Mouse (Mus musculus) heart, postnatal 14 days (tissue): ENCODE results near the gene Il9r. TPM values are rescaled to one million over a fixed set of nuclear protein-coding genes. Genes with fewer than 3 reads are reported as not detected.

Source experiments
- DNase-seq, 2 experiments: peaks; one replicate each; pipeline ENCODE4 v3.0.0; 2021 to 2022
- intact Hi-C: fragments of 180-260 bp; cut with DNase I; formaldehyde crosslinking; loops from one replicate; pipeline ENCODE4 v1.15.1; 2025
- total RNA-seq, 2 experiments: library from RNA; stranded (reverse); gene quantifications; 2 replicates each; pipeline ENCODE4 v1.2.3; 2021

The Il9r gene
- total RNA-seq, 2 experiments from 2014 or later: 0.61 TPM; not detected in 1

DNA sequence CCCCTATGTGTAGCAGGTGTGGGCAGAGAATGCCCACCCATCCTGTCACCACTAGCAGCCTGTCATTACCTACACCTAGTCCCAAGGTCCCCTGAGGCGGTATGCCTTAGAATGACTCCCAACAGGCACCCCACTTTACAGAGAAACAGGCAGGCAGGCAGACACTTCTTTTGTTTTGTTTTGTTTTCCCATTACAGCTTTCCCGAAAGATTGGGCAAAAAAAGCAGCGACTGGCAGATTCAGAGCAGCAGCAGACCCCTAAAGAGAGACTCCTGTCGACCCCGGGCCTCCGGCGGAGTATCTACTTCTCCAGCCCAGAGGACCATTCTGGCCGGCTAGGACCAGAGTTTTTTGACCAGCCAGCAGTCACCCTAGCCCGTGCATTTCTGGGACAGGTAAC is 27.5 kb upstream of the Il9r start:
- no peak for DNase-seq
- intact Hi-C loops: no loop called here

DNA sequence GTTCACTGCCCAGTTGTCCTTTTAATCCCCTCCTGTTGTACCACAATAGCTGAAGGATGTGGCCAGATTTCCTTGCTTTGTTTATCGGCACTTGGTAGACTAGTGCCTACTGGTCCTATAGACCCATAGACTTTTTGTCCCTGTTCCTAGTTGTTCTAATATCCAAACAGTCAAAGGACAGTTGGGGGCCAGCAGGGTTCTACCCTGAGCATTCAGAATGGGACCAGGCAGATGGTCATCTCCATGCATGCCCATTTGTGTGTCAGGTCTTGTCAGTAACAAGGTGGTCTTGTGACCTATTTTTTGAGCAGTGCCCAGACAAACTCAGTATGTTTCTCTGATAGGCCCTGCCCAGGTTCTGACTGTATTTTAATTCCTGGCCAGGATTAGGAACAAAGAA is 27.0 kb upstream of the Il9r start:
- no peak for DNase-seq

DNA sequence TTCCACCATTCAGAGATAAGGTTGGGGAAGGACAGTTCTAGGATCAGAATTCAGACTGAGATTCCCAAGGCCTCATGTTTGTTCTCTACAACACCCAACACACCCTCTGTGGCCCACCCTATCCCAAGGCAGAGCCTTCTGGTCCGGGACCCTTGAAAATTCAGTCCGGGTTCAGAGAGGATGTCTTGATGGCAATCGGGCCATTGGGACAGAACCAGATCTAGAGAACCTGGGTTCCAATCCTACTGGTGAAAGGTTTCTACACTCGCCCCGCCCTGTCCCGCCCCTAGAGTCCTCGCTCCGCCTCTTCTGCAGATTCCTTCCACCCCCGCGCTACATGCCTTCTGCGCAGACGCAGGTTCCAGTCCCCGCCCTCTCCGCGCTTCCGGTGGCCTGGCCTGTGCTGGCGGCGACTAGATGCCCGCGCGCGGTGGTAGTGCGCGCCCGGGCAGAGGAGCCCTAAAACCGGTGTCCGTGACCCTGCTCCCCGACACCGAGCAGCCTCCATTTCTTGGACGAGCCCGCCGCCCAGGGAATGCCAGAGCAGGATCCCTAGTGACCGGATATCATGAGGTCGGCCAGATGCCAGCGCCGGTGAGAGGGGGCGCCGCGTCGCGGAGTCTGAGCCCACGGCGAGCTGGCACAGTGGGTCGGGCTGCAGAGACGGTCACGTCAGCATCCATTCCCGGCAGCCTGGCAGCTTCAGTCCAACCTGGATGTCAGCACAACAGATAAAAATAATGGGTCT is 26.2 kb upstream of the Il9r start, which contains the start of gene Mpg:
TSS of gene Mpg (plus strand) at position 382 of the 748 bp plus-strand sequence.
- intact Hi-C loops: no loop called here
- peak; percentile 90 to 92 for DNase-seq

More for the DNA sequence above, 27.0 kb upstream of the Il9r start:
- intact Hi-C loops: no loop called here

DNA sequence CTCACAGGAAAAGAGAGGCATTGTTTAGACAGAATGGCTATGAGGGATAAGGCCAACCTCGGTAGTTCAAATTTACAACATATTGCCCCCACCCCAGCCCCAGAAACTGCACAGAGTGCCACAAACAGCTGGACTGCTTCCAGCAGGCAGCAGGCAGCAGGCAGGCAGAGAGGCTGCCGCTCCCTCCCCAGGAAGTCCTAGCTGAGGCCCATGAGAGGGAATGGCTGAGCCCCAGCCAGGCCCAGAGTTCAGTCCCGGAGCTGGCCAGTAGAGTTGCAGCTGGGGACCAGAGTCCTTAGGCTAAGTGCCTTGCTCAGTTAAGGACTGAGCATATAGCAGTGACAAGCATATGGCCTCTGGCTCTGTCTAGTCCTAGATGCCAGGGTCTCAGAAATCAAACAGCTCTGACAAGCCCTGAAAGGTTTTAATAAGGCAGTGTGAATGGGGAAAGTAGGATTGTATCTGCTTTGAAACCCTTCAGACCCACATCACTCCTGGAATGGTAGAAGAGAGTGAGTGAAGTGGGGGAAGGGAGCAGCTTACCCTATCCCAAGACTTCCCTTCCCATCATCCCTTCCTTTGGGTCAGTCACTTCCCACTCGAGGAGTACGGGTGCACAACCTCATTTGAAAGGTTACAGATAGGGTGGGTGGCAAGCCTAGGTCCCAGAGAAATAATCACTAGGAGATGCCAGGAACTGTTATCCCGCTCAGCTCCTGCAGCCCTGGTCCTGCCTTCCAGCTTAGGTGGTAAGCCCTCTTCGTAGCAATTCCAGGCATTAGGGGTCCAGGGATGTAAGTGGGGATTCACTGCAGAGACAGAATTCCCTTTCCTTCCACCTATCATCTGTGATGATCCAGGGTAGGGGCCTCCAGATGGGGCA is 25.4 kb upstream of the Il9r start:
- intact Hi-C loops: no loop called here
- DNase-seq: peak; percentile 52 to 61

DNA sequence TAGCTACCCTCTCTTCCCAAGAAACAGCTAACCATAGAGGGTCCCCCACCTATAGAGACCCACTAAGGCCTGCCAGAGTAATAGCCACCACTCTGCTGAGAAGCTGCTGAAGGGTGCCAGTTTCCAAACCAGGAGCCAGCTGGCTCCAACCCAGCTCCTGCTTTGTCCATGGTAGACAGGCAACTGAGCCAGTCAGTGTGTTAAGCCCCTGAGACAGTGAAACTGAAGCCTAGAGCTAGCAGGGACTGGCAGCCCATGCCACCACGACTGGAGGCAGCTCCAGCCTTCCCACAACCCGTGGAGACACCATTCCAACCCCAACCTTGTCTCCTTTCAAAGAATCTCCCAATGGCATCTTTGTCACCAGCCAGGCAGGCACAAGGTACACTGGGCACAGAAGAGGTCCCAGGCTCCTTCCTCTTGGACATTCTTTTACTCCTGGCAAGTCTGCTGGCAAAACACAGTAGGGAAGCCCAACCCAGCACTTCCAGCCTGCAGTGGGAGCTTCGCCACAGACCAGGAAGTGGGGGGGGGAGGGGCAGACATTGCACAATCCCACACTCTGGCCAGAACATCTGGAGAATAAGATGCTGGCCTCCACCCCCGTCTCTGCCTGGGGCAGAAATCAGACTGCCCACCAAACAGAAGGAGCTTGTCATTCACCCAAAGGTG is 24.5 kb upstream of the Il9r start:
- peak; percentile 87 to 91 for DNase-seq
- intact Hi-C loops: no loop called here

DNA sequence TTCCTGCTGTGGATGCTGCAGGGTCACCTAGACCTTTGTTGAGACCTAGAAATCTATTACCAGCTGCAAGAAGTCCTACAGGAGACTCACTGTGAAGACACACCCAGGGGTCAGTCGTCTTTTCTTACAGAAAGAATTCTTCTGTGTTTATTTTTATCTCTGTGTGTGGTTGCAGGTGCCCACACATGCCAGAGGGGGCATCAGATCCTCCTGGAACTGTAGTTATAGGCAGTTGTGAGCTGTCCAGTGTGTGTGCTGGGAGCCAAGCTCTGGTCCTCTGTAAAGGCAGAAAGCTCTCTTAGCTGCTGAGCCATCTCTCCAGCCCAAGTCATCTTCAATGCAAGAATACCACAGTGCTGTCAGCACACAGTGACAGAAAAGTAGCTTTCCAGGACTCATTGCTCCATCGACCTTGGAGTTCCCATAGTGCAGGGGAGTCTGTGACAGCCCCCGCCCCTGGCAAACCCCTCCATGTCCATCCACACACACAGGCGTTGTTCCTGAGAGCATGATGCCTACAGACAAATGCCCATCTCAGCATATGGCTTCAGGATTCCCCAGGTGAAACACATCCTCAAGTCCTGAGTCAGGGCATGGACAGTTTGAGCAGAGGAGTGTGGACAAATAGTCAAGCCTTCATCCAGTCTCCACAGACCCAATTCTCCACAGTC is 23.4 kb upstream of the Il9r start:
- DNase-seq: no peak
- intact Hi-C loops: no loop called here

DNA sequence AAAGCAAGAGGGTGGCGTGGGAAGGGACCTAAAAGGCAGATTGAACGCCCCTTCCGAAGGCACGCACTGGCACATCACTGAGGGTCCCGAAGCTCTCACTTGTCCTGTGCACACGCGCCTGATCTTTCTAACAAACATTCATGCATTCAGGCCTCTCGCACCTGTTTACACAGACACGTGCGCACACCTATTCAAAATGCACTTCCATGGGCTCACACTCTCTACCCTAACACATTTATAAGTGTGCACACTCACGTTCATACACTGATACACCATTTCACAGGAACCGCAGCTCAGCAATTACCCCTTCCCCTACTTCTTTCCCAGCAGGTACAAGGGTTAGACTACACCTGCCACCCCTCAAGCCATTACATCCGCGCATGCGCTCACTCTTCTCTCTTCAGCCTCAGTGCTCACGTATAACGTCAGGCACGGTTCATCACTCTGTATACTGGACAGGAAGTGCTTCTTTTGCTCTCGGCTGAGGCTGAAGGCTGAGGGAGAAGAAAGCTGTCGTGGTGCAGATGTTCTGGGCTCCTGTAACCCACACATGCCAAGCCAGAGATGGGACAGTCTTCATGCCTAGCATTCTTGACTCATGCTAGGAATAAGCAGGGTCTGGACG is 22.6 kb upstream of the Il9r start:
- DNase-seq: peak; percentile 32 to 39
- intact Hi-C loops: no loop called here

DNA sequence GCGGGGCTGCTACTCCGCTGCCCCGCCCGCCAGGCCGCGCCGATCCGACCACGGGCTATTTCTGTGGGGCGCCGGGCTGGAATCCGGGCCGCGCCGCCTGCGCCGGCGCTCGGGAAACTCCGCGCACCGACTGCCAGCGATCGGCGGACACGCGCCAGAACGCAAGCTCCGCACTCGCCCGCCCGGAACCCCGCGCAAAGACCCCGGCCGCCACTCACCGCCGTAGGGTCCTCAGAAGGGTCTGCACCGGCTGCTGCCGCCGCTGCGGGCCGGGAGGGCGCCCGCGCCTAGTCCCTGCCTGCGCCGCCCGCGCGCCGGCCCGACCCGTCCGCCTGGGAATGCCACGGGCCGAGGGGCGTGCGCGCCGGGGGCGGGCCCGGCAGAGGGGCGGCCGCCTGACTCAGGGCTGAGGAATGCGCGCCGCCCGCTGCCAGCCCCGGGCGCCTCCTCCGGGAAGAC is 21.9 kb upstream of the Il9r start, which contains the start of gene Rhbdf1:
TSS of gene Rhbdf1 (minus strand) at position 350 of the 459 bp plus-strand sequence.
- intact Hi-C loops: no loop called here

DNA sequence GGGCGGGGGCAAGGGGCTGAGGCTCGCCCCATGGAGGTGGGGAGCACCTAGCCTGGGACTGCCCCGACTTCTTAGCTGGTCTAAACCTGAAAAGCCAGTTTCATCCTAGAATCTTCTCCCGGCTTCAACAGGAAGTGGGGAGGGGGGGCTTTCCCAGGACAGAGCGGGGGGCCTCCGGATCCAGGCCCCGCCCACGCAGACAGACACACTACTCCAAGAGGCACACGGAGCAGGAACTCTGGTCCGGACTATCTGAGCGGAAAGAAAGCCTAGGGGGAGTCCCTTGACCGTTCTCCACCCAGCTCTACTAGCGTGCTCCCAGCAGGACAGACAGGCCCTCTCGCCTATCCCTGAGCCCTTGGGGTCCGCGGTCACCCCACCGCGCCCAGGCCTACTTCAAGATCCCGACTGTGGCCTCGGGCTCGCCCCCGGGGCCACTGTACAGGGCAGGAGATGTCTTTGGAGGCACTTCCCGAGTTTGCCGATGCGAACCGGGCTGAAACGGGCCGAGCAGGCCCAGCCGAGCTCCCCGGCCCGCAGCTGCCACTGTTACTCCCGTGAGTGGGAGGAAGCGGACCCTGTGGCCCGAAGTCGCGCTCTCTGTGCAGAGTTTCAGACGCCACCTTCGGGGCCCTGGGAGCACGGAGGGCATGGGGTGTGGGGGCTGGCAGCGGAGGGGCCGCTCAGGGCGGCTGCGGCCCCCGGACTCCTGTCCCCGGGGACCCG is 21.3 kb upstream of the Il9r start:
- intact Hi-C loops: no loop called here

More for the DNA sequence above, 21.9 kb upstream of the Il9r start, which contains the start of gene Rhbdf1:
- peak; percentile 80 to 84 for DNase-seq

DNA sequence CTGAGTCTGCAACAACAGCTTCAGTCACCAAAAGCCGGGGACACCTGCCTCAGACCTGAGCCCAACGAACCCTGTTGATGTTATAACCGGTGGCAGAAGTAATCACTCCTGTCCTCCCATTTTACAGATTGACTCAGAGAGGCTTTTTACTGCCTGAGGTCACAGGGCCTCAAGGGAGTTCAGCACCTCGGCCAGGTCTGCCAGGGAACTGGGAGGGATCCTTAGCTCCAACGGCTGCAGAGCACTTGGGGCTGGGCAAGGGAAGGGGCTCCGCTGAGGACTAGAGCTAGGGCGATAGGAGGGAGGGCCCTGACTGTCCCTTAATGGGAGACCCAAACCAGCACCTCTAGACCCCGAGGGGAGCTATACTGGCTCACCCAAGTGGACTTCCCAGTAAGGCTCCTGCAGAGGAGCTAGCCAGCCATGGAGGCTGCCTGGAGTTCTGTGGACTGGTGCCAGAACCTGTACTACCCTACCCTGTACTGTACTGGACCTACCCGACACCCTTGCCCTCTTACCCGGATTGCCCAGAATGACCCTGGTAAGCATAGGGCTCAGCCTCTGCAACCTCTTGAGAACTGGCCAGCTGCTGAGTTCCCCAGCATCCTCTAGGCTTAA is 20.6 kb upstream of the Il9r start:
- no peak for DNase-seq
- intact Hi-C loops: no loop called here

More for the DNA sequence above, 21.3 kb upstream of the Il9r start:
- peak; percentile 74 to 75 for DNase-seq

DNA sequence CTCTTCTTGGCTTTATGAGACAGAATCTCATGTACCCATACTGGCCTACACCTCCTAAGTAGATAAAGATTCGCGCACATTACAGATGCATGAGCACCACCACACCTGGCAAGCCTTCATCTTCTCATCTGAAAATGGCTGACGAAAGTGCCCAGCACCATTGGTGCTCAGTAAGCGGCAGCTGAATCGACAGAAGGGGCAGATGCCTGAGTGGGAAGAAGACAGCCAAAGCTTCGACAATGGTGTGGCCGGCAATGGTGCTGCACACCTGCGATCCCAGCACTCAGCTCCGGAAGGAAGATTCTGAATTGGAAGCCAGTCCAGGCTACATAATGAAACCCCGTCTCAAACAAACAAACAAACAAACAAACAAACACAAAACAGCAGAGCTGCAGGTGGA is 19.2 kb upstream of the Il9r start:
- no peak for DNase-seq
- intact Hi-C loops: no loop called here

DNA sequence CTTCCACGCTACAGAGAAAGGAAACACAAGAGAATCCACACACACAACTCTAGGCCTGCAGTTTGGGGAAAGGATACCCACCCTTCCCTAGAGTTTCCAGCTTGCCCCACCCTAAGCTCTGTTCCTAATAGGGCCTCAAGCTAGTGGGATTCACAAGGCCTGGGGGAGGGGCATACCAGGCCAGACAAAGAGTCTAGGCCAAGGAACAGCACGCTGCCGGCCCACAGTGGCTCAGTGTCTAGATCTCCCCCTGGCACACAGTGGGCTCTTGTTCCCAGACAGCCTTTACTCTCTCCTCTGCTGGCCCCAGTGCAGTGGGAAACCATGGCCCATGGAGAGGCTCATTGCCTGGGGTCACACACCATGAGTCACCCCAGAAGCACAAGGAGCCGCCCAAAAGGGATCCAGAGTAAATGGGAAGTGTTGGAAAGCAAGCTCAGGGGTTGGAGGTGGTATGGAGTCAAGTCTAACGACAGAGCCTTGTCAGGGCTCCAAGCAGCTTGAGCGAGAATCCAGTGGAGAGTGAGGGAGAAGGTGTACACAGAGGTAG is 18.5 kb upstream of the Il9r start:
- no peak for DNase-seq
- intact Hi-C loops: no loop called here

DNA sequence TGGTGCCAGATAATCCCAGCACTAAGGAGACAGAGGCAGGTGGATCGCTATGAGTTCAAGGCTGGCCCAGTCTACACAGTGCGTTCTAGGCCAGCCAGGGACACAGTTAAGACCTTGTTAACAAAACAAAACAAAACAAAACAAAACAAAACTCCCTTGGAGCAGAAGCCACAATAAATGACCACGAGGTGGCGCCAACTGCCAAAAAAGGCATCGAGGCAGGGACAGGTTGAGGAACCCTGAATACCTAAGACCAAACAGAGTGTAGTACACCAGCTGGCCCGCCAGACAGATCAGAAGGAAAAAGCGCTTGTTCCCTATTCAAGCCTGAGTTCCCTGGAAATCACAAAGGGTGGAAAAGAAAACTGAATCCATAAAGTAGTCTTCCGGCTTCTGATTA is 16.8 kb upstream of the Il9r start:
- intact Hi-C loops: loop anchor here (1.0 kb wide), 1 partner anchor 21 kb away; no protein-coding TSS in a partner anchor
- DNase-seq: peak; percentile 71 to 84

DNA sequence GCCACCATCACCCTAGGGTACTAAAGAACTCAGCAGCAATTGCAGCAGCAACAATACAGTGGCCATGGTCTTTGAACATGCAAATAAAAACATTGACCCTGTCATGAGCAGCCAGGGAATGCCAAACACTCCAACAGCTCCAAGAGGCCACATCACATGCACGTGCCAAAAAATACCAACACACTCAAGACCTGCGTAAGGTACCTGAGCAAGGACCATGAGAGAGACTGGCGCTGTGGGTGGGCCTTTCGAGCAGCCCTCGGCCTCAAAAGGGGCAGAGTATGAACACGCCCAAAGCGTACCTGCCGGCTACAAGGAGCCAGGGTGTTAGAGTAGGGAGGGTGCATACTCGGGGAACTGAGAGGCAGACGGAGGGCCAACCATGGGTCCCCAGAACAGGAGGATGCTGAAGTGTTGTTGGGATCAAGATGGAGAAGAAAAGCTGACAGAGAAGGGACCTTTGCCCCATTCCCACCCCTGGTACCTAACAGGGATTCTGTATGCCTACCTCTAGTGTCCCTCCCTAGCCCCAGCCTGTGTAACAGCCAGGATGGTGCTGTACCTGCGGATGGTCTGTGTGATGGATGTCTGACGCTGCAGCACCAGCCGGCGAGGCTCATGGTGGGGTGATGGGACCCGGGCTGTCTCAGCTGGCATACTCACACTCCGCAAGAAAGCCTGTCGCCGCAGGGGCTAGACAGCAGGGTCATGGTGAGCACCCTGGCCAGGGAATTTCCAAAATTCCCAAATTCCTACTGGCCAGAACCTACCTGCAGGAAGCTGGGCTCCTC is 15.5 kb upstream of the Il9r start:
- intact Hi-C loops: no loop called here
- DNase-seq: no peak

DNA sequence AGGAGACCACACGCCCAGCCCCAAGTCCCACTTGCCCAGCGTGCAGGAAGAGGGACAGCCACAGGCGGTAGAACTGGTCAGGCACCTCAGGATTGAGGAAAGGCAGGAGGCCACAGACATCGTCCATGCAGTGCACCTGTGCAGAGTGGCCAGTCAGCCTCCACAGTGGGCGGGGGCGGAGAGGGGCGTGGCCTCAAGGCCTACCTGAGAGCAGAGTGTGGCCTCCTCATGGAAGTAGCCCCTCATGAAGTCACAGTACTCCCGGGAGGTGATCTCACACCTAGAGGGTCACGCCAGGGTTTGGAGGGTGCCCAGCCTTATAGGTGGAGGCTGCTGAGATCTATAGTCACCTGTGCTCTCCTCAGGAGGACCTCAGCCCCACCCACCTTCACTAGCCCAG is 10.5 kb upstream of the Il9r start:
- intact Hi-C loops: no loop called here
- DNase-seq: no peak

DNA sequence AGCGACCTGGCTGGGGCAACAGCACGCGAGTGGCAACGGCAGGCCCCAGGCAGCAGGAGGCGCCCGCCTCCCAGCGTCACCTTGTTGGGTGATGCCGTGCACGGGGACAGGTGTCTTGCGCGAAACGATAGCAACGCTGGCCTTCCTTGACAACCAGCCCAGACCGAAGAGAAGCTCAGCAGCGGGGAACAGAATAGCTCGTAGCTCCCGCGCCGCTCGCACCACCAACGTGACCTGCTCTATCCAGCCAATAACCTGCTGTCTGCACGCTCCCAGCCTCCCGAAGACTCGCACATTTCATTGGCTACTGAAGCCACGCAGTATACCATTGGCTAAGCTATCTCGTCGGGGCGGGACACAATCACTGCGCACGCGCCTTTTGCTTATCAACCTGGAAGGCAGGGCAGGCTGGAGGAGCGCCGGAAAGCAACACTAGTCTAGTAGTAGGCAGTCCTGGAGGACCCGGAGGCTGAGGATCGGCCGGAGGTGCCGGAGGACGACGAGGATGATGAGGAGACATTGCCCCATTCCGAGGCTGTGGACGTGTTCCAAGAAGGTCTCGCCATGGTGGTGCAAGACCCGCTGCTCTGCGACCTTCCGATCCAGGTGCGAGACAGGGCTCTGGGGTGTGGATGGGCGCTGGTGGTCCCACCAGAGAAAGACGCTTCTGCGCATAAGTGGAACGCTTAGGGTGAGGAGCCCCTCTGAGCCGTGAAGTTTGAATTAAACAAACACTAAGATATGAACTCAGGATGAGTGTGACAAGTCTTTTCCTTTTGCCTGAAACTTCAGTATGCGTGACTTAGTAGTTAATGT is 5.2 kb upstream of the Il9r start, which contains the start of gene Snrnp25:
TSS of gene Snrnp25 (plus strand) at position 358 of the 816 bp plus-strand sequence.
- DNase-seq: peak; percentile 93 to 95
- intact Hi-C loops: no loop called here
